Comparison of ENCODE assay signal across 26 mouse cellular contexts in genomic region chr2:19362880-19363279, GRCm38 (mm10). TPM values are rescaled to one million over a fixed set of nuclear protein-coding genes. Genes with fewer than 3 reads are reported as not detected.
DNase-seq lines count a peak whose midpoint lies in the region; ATAC-seq lines count a peak whose summit lies in the region.
"Had no signal": no experiment of that assay in that cellular context is flagged by ENCODE, and none has a peak within 500 bp of the region (broad histone marks: within the 10 kb centered on the region; RNA-seq: fewer than 3 reads in every experiment).

No protein-coding gene starts in this region.

- no peaks in the 10 kb centered on the region for H3K4me1 ChIP-seq in hindbrain, embryonic 16.5 days (ENCODE audit: control insufficient read depth, insufficient read depth, low read depth, low read length)
- H3K4me1 ChIP-seq in hindbrain, embryonic 12.5 days: no peaks in the 10 kb centered on the region
- H3K4me1 ChIP-seq in stomach, embryonic 15.5 days: no peaks in the 10 kb centered on the region
- H3K4me1 ChIP-seq: embryonic facial prominence, embryonic 12.5 days; kidney, embryonic 15.5 days; liver, embryonic 12.5 days; neural tube, embryonic 13.5 days had no signal

- ATAC-seq in hindbrain, embryonic 16.5 days: peak; percentile 83
- no peak for ATAC-seq in hindbrain, embryonic 12.5 days (ENCODE audit: low FRiP score)
- peak; percentile 58; the same call in 1 of the 2 replicates for ATAC-seq in stomach, embryonic 15.5 days (ENCODE audit: insufficient read depth, low FRiP score, low read depth)
- ATAC-seq: liver, embryonic 12.5 days; liver, postnatal 0 days; Patski had no signal

- no peak overlapping the region for H3K27ac ChIP-seq in hindbrain, embryonic 16.5 days (ENCODE audit: low read depth, low read length)
- no peak overlapping the region for H3K27ac ChIP-seq in hindbrain, embryonic 12.5 days
- H3K27ac ChIP-seq in stomach, embryonic 15.5 days: no peak overlapping the region
- H3K27ac ChIP-seq: embryonic facial prominence, embryonic 12.5 days; hindbrain, embryonic 10.5 days; kidney, embryonic 15.5 days; liver, embryonic 12.5 days; neural tube, embryonic 13.5 days had no signal

- no peaks in the 10 kb centered on the region for H3K27me3 ChIP-seq in hindbrain, embryonic 16.5 days (replicated peaks; ENCODE audit: control insufficient read depth, insufficient read depth, low read length)
- no peaks in the 10 kb centered on the region for H3K27me3 ChIP-seq in hindbrain, embryonic 12.5 days
- no peaks in the 10 kb centered on the region for H3K27me3 ChIP-seq in stomach, embryonic 15.5 days (replicated peaks)
- H3K27me3 ChIP-seq: CH12.LX; embryonic facial prominence, embryonic 12.5 days; kidney, embryonic 15.5 days; liver, embryonic 12.5 days; neural tube, embryonic 13.5 days had no signal

- no peak overlapping the region for H3K4me2 ChIP-seq in hindbrain, embryonic 16.5 days (ENCODE audit: low read length)
- no peak overlapping the region for H3K4me2 ChIP-seq in hindbrain, embryonic 12.5 days (replicated peaks)
- no peak overlapping the region for H3K4me2 ChIP-seq in stomach, embryonic 15.5 days
- H3K4me2 ChIP-seq: embryonic facial prominence, embryonic 12.5 days; kidney, embryonic 15.5 days; liver, embryonic 12.5 days; midbrain, embryonic 11.5 days; neural tube, embryonic 13.5 days had no signal

- no peak overlapping the region for H3K9ac ChIP-seq in hindbrain, embryonic 16.5 days (ENCODE audit: low read depth, low read length)
- no peak overlapping the region for H3K9ac ChIP-seq in hindbrain, embryonic 12.5 days
- no peak overlapping the region for H3K9ac ChIP-seq in stomach, embryonic 15.5 days
- H3K9ac ChIP-seq: embryonic facial prominence, embryonic 12.5 days; kidney, embryonic 15.5 days; liver, embryonic 12.5 days; liver, postnatal 0 days; neural tube, embryonic 13.5 days had no signal

- no peaks in the 10 kb centered on the region for H3K36me3 ChIP-seq in hindbrain, embryonic 16.5 days (ENCODE audit: control insufficient read depth, insufficient read depth, low read length)
- H3K36me3 ChIP-seq in hindbrain, embryonic 12.5 days: no peaks in the 10 kb centered on the region
- no peaks in the 10 kb centered on the region for H3K36me3 ChIP-seq in stomach, embryonic 15.5 days
- H3K36me3 ChIP-seq: embryonic facial prominence, embryonic 12.5 days; hindbrain, embryonic 10.5 days; kidney, embryonic 15.5 days; liver, embryonic 12.5 days; neural tube, embryonic 13.5 days had no signal

- DNase-seq in cerebellum, postnatal 10 days: peak; percentile 61 to 67
- DNase-seq in cerebellum, adult 8-10 months: no peak
- DNase-seq in MN1 (ENCODE audit: low spot score): peak; percentile 82
- no peak for DNase-seq in adrenal gland, postnatal 14 days
- DNase-seq: adrenal gland, postnatal 10 days; cerebellum, adult 18-20 months; cerebellum, postnatal 36 days; gastrocnemius, postnatal 10 days; heart, postnatal 14 days; kidney, adult 18-20 months; kidney, postnatal 25 days; liver, postnatal 0 days; lung, postnatal 36 days; right cerebral cortex, postnatal 14 days had no signal

- H3K4me3 ChIP-seq in hindbrain, embryonic 16.5 days (ENCODE audit: low read length): no peak overlapping the region
- H3K4me3 ChIP-seq in hindbrain, embryonic 12.5 days: no peak overlapping the region
- no peak overlapping the region for H3K4me3 ChIP-seq in stomach, embryonic 15.5 days (replicated peaks)
- H3K4me3 ChIP-seq: embryonic facial prominence, embryonic 12.5 days; erythroblast, embryonic 14.5 days; hindbrain, embryonic 10.5 days; kidney, embryonic 15.5 days; liver, embryonic 12.5 days; neural tube, embryonic 13.5 days had no signal

- WGBS in hindbrain, embryonic 16.5 days: 66% methylated on average over 1 of the region's 1 CpGs
- WGBS in hindbrain, embryonic 12.5 days: 90% methylated on average over 1 of the region's 1 CpGs
- 36% methylated on average over 1 of the region's 1 CpGs for WGBS in stomach, embryonic 15.5 days

- H3K9me3 ChIP-seq in hindbrain, embryonic 16.5 days (ENCODE audit: control insufficient read depth, low read length): no peaks in the 10 kb centered on the region
- no peaks in the 10 kb centered on the region for H3K9me3 ChIP-seq in hindbrain, embryonic 12.5 days (replicated peaks)
- no peaks in the 10 kb centered on the region for H3K9me3 ChIP-seq in stomach, embryonic 15.5 days
- H3K9me3 ChIP-seq: embryonic facial prominence, embryonic 12.5 days; kidney, embryonic 15.5 days; liver, embryonic 12.5 days; neural tube, embryonic 13.5 days had no signal

RNA-seq across cellular contexts. Expression of gene Msrb2, which starts 8.4 kb away (rescaled TPM):
- polyA plus RNA-seq in hindbrain, embryonic 16.5 days (2015; fragmentation: Nextera tagmentation; extraction: Ambion mirVana): 10.5 and 12.9 TPM in 2 replicates
- polyA plus RNA-seq in hindbrain, embryonic 12.5 days (2016; fragmentation: Nextera tagmentation; extraction: Ambion mirVana): 14.8 and 15.6 TPM in 2 replicates
- polyA plus RNA-seq in stomach, embryonic 15.5 days (2015; fragmentation: Nextera tagmentation; extraction: Ambion mirVana): 22.0 and 24.2 TPM in 2 replicates
- total RNA-seq in adrenal gland, postnatal 14 days (2021): 29.9 and 31.1 TPM in 2 replicates

Comparison
In these comparisons a context has a peak if more than half of its experiments do, and no peak if none do; other contexts are left out.
1. DNase-seq: peak in cerebellum, postnatal 10 days (2 of 2) and MN1 (single experiment); none in cerebellum, adult 8-10 months (single experiment) and adrenal gland, postnatal 14 days (single experiment).